Mouse (Mus musculus) adrenal gland, postnatal 0 days (tissue): ENCODE results near the gene Olfr1013. TPM values are rescaled to one million over a fixed set of nuclear protein-coding genes. Genes with fewer than 3 reads are reported as not detected.

Experiments
- polyA plus RNA-seq: library from polyadenylated mRNA; unstranded; fragments of >200 nt; fragmentation: Nextera tagmentation; extraction: Ambion mirVana; gene quantifications from 2 replicates; pipeline ENCODE4 v1.2.1, GENCODE M21; 2015

Gene Olfr1013
- polyA plus RNA-seq = not detected in 2 replicates

DNA sequence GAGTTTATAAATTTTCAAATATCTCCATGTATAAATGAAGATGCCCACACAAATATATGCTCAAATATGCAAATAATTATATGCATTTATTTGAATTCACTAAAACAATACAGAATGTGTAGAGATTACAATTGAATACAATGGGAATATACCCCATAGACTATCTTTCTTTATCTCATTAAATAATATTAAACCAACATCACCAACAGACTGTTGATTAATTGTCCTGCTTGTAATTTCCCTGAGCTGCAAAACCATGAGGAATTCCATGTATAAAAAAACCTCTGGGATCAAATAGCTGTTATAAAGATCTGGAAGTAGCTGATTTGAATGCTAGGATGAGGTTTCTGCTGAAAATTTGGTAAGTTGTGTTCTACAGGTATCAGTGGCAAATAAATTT lies at the start of gene Olfr1013:
Gene Olfr1013, plus strand, starts transcription at position 301 of the 400 bp plus-strand sequence.

DNA sequence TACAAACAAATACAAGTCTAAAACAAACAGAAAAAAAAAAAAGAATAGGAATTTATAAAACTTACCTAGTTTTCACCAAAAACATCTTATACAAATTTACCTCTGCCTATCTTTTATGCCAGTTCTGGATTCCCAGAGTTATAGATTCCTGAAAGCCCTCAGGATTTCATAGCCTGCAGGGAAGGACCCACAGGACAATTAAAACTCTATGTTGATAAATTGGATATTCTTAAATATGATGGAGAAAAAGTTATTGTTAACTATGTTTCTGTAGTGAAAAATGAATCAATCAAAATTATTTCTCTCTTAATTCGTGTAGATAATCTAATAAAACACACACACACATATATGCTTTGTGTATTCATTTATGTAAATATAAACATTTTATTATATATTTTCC lies 4.2 kb upstream of the Olfr1013 start, which contains the start of gene Olfr1012:
Gene Olfr1012, minus strand, starts transcription at position 101 of the 400 bp plus-strand sequence.

DNA sequence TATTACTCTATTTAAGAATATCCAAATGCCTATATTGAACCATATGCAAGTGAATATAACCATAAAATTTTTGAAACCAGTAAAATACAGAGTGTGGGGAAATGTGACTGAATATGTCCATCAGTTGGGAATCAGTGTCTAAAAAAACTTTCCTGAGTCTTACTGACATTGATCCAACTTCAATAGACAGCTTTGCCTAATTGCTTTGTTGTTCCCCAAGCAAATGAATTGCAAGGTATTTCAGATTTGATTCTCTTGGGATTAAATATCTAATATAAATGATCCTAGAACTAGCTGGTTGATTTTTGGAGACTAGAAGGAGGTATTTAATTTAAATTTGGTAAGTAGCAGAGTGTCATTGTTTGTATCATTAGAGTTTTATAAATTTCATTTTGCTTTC lies 5.5 kb downstream of the Olfr1013 start, which contains the start of gene Olfr1014:
Gene Olfr1014, plus strand, starts transcription at position 301 of the 400 bp plus-strand sequence.

DNA sequence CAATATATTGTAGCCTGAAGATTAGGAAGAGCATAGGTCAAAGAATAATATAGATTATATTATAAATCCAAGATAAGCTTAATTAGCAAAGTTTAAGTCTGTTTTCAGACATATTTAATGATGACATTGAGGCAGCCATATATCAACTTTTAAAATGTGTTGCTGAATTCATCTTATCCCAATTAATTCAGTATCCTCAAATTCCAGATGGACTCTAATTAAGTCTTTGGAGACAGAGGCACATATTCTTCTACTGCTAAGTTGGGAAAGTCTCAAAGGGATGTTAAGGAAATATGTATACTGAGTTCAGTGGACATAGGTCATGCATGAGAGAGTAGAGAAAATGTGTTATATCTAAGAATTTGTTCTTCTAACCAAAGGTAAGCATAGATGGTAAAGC lies 14.8 kb downstream of the Olfr1013 start, which contains the start of gene Olfr1015:
Gene Olfr1015, plus strand, starts transcription at position 301 of the 400 bp plus-strand sequence.

DNA sequence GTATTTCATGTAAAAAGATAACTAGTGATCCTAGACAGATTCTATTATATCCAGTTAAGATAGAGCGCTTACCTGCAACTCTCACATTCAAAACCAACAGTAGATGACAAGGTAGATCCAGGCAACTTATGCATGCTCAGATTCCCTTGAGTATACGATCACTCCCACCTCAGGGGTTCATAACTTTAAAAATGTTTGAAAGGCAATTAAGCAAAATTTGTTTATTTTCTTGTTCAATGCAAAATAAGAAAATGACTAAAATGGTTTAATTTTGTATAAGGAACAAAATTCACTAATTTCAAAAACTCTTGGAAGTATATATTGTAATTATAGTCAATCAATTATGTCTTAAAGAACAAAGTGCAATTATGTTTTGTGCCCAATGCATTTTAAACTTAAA lies 35.5 kb downstream of the Olfr1013 start, which contains the start of gene Olfr1016:
Gene Olfr1016, minus strand, starts transcription at position 101 of the 400 bp plus-strand sequence.

DNA sequence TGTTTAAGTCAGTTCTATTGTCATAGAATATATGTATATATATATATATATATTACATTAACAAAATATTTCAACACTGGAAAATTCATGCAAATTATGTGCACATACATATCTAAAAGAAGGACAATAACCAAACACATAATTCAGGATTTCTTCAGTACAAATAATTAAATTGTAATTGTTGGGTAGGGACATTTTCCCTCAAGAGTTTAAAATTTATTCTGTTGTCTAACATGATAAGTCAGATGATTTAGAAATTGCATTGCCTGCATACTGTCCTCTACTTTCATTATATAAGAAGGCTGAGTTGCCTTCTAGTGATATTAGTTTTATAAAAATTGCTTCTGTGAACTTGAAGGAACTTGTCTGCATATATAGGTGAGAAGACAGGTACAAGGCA lies 51.3 kb downstream of the Olfr1013 start, which contains the start of gene Olfr1018:
Gene Olfr1018, plus strand, starts transcription at position 301 of the 400 bp plus-strand sequence.

Other genes with a start within 250 kb of the Olfr1013 start
- gene 4833423E24Rik, start 248.1 kb upstream of the Olfr1013 start, polyA plus RNA-seq = 0.19 and 0.83 TPM in 2 replicates
- gene Olfr996, start 187.9 kb upstream of the Olfr1013 start, polyA plus RNA-seq = not detected in 2 replicates
- 0.22 TPM in 1 of 2 replicates, not detected in the other for gene Olfr998, start 178.2 kb upstream of the Olfr1013 start, polyA plus RNA-seq
- not detected in 2 replicates for gene Olfr1000, start 155.2 kb upstream of the Olfr1013 start, polyA plus RNA-seq
- not detected in 2 replicates for gene Olfr1002, start 116.4 kb upstream of the Olfr1013 start, polyA plus RNA-seq
- gene Olfr154, start 102.6 kb upstream of the Olfr1013 start, polyA plus RNA-seq = not detected in 2 replicates
- 0.11 TPM in 1 of 2 replicates, not detected in the other for gene Olfr1006, start 88.3 kb upstream of the Olfr1013 start, polyA plus RNA-seq
- not detected in 2 replicates for gene Olfr1008, start 77.7 kb upstream of the Olfr1013 start, polyA plus RNA-seq
- gene Olfr1009, start 51.7 kb upstream of the Olfr1013 start, polyA plus RNA-seq = not detected in 2 replicates
- gene Olfr1012, start 4.3 kb upstream of the Olfr1013 start, polyA plus RNA-seq = 0.05 TPM in 1 of 2 replicates, not detected in the other
- gene Olfr1014, start 5.6 kb downstream of the Olfr1013 start, polyA plus RNA-seq = not detected in 2 replicates
- not detected in 2 replicates for gene Olfr1015, start 14.9 kb downstream of the Olfr1013 start, polyA plus RNA-seq
- not detected in 2 replicates for gene Olfr1016, start 35.4 kb downstream of the Olfr1013 start, polyA plus RNA-seq
- not detected in 2 replicates for gene Olfr1018, start 51.4 kb downstream of the Olfr1013 start, polyA plus RNA-seq
- gene Olfr1019, start 78.4 kb downstream of the Olfr1013 start, polyA plus RNA-seq = not detected in 2 replicates
- gene Olfr1020, start 79.9 kb downstream of the Olfr1013 start, polyA plus RNA-seq = not detected in 2 replicates
- not detected in 2 replicates for gene Olfr1022, start 101.5 kb downstream of the Olfr1013 start, polyA plus RNA-seq
- not detected in 2 replicates for gene Olfr1023, start 118.5 kb downstream of the Olfr1013 start, polyA plus RNA-seq
- not detected in 2 replicates for gene Olfr1024, start 138.0 kb downstream of the Olfr1013 start, polyA plus RNA-seq
- 0.13 TPM in 1 of 2 replicates, not detected in the other for gene Olfr1025-ps1, start 148.1 kb downstream of the Olfr1013 start, polyA plus RNA-seq
- gene Olfr1026, start 154.5 kb downstream of the Olfr1013 start, polyA plus RNA-seq = not detected in 2 replicates
- gene Olfr1028, start 183.3 kb downstream of the Olfr1013 start, polyA plus RNA-seq = not detected in 2 replicates
- not detected in 2 replicates for gene Olfr1029, start 206.8 kb downstream of the Olfr1013 start, polyA plus RNA-seq
- gene Olfr1030, start 212.2 kb downstream of the Olfr1013 start, polyA plus RNA-seq = not detected in 2 replicates
- gene Olfr1031, start 223.2 kb downstream of the Olfr1013 start, polyA plus RNA-seq = not detected in 2 replicates
- gene Olfr1032, start 238.4 kb downstream of the Olfr1013 start, polyA plus RNA-seq = not detected in 2 replicates